Mouse (Mus musculus) G1E (cell line): Measurements from ENCODE around the gene Phf12.

Experiments used
- CTCF ChIP-seq: IDR thresholded peaks from 2 replicates; pipeline ENCODE4 v1.5.1; 2012; ENCODE audit warnings: low read depth, low read length, inconsistent platforms, mixed read lengths
- GATA1 ChIP-seq: IDR thresholded peaks from 2 replicates; pipeline ENCODE4 v1.6.1; 2012; ENCODE audit warnings: borderline replicate concordance, low read length, inconsistent platforms, mixed read lengths
- TAL1 ChIP-seq: conservative IDR thresholded peaks from 2 replicates; pipeline ENCODE4 v1.6.1; 2012; ENCODE audit warnings: low read depth, low read length, inconsistent platforms, mixed read lengths

- TF ChIP-seq CTCF (no peak), GATA1 (no peak), TAL1 (no peak)
Observed at GRCm38 (mm10) chr11:78033931-78034617, 51.5 kb downstream of the Phf12 start.
